Mouse (Mus musculus): ENCODE measurements around the gene Lsm11. TPM values are rescaled to one million over a fixed set of nuclear protein-coding genes. Genes with fewer than 3 reads are reported as not detected.

Gene Lsm11
- total and polyA plus RNA-seq, 3 experiments = 8.9 to 13.1 (median 11.0) TPM

DNA sequence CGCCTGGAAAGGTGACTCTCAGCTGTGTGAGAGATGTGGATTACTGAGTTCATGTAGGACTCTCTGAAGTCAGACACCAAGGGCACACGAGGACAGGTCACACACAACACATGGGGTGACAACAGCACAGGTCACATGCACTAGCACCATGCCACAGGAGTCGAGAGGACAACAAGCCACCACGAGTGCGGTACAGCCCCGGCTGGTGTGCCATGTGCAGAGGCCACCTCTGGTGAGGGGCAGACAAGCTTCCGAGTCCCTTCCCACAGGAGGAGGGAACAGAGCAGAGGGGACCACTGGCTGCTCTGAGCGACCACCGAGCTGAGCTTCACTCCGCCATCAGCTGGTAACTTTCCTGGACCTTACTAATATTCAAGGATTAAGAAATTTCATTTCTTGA, 12.0 kb downstream of the Lsm11 start:
- no peaks in the 10 kb centered on the region for H3K9me3 ChIP-seq (replicated peaks; ENCODE audit: low read length)
- H3K36me3 ChIP-seq (replicated peaks in 1 of 2; ENCODE audit: control insufficient read depth in 1 of 2, insufficient read depth in 1 of 2, low read length in 1 of 2) = peaks cover 35 to 91% of the 10 kb centered on the region in 2 experiments
- no peaks in the 10 kb centered on the region for H3K79me2 ChIP-seq (replicated peaks; ENCODE audit: control insufficient read depth, extremely low read depth, insufficient read depth, poor library complexity, severe bottlenecking)
- no peaks in the 10 kb centered on the region for H3K27me3 ChIP-seq (replicated peaks)
- no peak overlapping the region for H3K4me2 ChIP-seq (ENCODE audit: insufficient read depth, low read depth, poor library complexity, severe bottlenecking)
- no peak for DNase-seq (ENCODE audit: extremely low read depth)
- no peak overlapping the region for H3K4me3 ChIP-seq (replicated peaks in 1 of 3; ENCODE audit: low read depth in 2 of 3, low read length in 2 of 3, poor library complexity in 1 of 3)
- H3K9ac ChIP-seq (ENCODE audit: insufficient read depth, low read depth) = no peak overlapping the region
- in situ Hi-C loops (cut with MboI; ENCODE audit: low pct_ligation_motif_present, low pct_unique_long_range_greater_than_20kb, low sequenced_read_pairs) = no loop called here
- dilution Hi-C loops (cut with MboI; ENCODE audit: extremely low pct_ligation_motif_present, extremely low pct_unique_long_range_greater_than_20kb, low sequenced_read_pairs) = no loop called here
- H3K4me1 ChIP-seq (ENCODE audit: control insufficient read depth in 1 of 2, insufficient read depth in 2 of 2) = no peaks in the 10 kb centered on the region
- no peak overlapping the region for H3K27ac ChIP-seq (ENCODE audit: insufficient read depth, low read depth)
- TF ChIP-seq IRF4 (IDR thresholded peaks at IDR 0.05; ENCODE audit: low read depth, low read length) (no peak), ELF1 (IDR thresholded peaks at IDR 0.05; ENCODE audit: low read depth, low read length) (no peak)

GRCm38 (mm10) chr11:45929541-45929940, 15.2 kb downstream of the Lsm11 start:
- in situ Hi-C loops (cut with MboI; ENCODE audit: low pct_ligation_motif_present, low pct_unique_long_range_greater_than_20kb, low sequenced_read_pairs) = no loop called here
- H3K36me3 ChIP-seq (replicated peaks in 1 of 2; ENCODE audit: control insufficient read depth in 1 of 2, insufficient read depth in 1 of 2, low read length in 1 of 2) = peaks cover 21 to 60% of the 10 kb centered on the region in 2 experiments
- no peaks in the 10 kb centered on the region for H3K9me3 ChIP-seq (replicated peaks; ENCODE audit: low read length)
- TF ChIP-seq TCF12 (IDR thresholded peaks at IDR 0.05; ENCODE audit: low read depth, low read length) (no peak), SMC3 (IDR thresholded peaks at IDR 0.05; ENCODE audit: low read depth, low read length) (no peak), MYC (IDR thresholded peaks at IDR 0.05; ENCODE audit: low read depth, low read length) (no peak), JUN (IDR thresholded peaks at IDR 0.05; ENCODE audit: insufficient read depth, low read depth, low read length) (no peak)
- no peak overlapping the region for H3K27ac ChIP-seq (ENCODE audit: insufficient read depth, low read depth)
- no peaks in the 10 kb centered on the region for H3K27me3 ChIP-seq (replicated peaks)
- no peaks in the 10 kb centered on the region for H3K4me1 ChIP-seq (ENCODE audit: control insufficient read depth in 1 of 2, insufficient read depth in 2 of 2)
- no peak overlapping the region for H3K4me3 ChIP-seq (replicated peaks in 1 of 3; ENCODE audit: low read depth in 2 of 3, low read length in 2 of 3, poor library complexity in 1 of 3)
- no peak overlapping the region for H3K9ac ChIP-seq (ENCODE audit: insufficient read depth, low read depth)
- no peaks in the 10 kb centered on the region for H3K79me2 ChIP-seq (replicated peaks; ENCODE audit: control insufficient read depth, extremely low read depth, insufficient read depth, poor library complexity, severe bottlenecking)
- H3K4me2 ChIP-seq (ENCODE audit: insufficient read depth, low read depth, poor library complexity, severe bottlenecking) = no peak overlapping the region
- no peak for DNase-seq (ENCODE audit: extremely low read depth)
- dilution Hi-C loops (cut with MboI; ENCODE audit: extremely low pct_ligation_motif_present, extremely low pct_unique_long_range_greater_than_20kb, low sequenced_read_pairs) = no loop called here

DNA sequence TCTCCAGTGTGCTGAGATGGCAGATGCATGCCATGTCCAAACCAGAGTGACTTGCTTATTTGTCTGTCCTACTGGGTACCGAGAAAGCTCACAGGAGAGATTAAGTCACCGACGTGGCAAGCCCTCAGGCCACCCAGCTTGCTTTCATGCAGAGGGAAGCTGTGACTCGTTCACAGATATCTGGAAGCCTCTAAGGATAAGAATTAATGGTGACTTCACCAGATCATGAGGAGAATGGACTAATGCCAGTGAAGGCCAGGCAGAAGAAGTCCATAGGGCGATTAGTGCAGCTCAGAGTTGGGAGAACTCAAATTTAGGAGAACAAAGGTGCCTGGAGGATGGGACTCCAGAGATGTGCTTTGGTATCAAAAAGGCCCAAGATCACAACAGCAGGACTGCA, 17.3 kb downstream of the Lsm11 start:
- H3K9ac ChIP-seq (ENCODE audit: insufficient read depth, low read depth) = no peak overlapping the region
- TF ChIP-seq ZNF384 (IDR thresholded peaks at IDR 0.05; ENCODE audit: low read depth, low read length) = no peak
- TF ChIP-seq POLR2AphosphoS2 (IDR thresholded peaks at IDR 0.05; ENCODE audit: low read depth, low read length) = 0 out of 2 replicates have a peak, but pooled peaks have one; percentile 33
- in situ Hi-C loops (cut with MboI; ENCODE audit: low pct_ligation_motif_present, low pct_unique_long_range_greater_than_20kb, low sequenced_read_pairs) (no loop called here), dilution Hi-C loops (cut with MboI; ENCODE audit: extremely low pct_ligation_motif_present, extremely low pct_unique_long_range_greater_than_20kb, low sequenced_read_pairs) (no loop called here)
- no peaks in the 10 kb centered on the region for H3K4me1 ChIP-seq (ENCODE audit: control insufficient read depth in 1 of 2, insufficient read depth in 2 of 2)
- H3K27ac ChIP-seq (ENCODE audit: insufficient read depth, low read depth) = no peak overlapping the region
- no peaks in the 10 kb centered on the region for H3K79me2 ChIP-seq (replicated peaks; ENCODE audit: control insufficient read depth, extremely low read depth, insufficient read depth, poor library complexity, severe bottlenecking)
- H3K4me2 ChIP-seq (ENCODE audit: insufficient read depth, low read depth, poor library complexity, severe bottlenecking) = no peak overlapping the region
- H3K36me3 ChIP-seq (replicated peaks in 1 of 2; ENCODE audit: control insufficient read depth in 1 of 2, insufficient read depth in 1 of 2, low read length in 1 of 2) = peaks cover 2 to 39% of the 10 kb centered on the region in 2 experiments
- DNase-seq (ENCODE audit: extremely low read depth) = no peak
- no peaks in the 10 kb centered on the region for H3K9me3 ChIP-seq (replicated peaks; ENCODE audit: low read length)
- no peaks in the 10 kb centered on the region for H3K27me3 ChIP-seq (replicated peaks)
- H3K4me3 ChIP-seq (replicated peaks in 1 of 3; ENCODE audit: low read depth in 2 of 3, low read length in 2 of 3, poor library complexity in 1 of 3) = no peak overlapping the region

All from CH12.LX (cell line).